Mouse (Mus musculus) gastrocnemius, postnatal 25 days (tissue): Measurements from ENCODE around the gene Adprh. TPM values are rescaled to one million over a fixed set of nuclear protein-coding genes. Genes with fewer than 3 reads are reported as not detected.

ENCODE experiments used
- DNase-seq: peaks from one replicate; pipeline ENCODE4 v3.0.0; 2022
- total RNA-seq, 2 experiments: library from RNA; stranded (reverse); gene quantifications; 1 replicate in 1 of 2; 2 replicates in 1 of 2; pipeline ENCODE4 v1.2.3; 2021

Adprh gene
- total RNA-seq, 2 experiments from 2014 or later, result 16.9 to 19.6 TPM

GRCm38 (mm10) chr16:38395060-38395730 is 57.3 kb downstream of the Adprh start:
- DNase-seq, result no peak

GRCm38 (mm10) chr16:38394191-38394618 is 58.3 kb downstream of the Adprh start:
- no peak for DNase-seq

Other genes starting within 250 kb of the Adprh start
- gene Nr1i2, start 157.9 kb downstream of the Adprh start, total RNA-seq, result not detected
- gene Maats1, start 110.6 kb downstream of the Adprh start, total RNA-seq, result not detected
- gene Cox17, start 105.7 kb downstream of the Adprh start, total RNA-seq, result 100 to 1,000 TPM; 143 to 154 TPM
- gene Gm21987, start 105.7 kb downstream of the Adprh start, total RNA-seq, result not detected
- gene Popdc2, start 90.5 kb downstream of the Adprh start, total RNA-seq, result 10 to 100 TPM; 50.3 to 67.8 TPM
- 1 to 10 TPM; 3.0 to 3.6 TPM for gene Pla1a, start 19.6 kb downstream of the Adprh start, total RNA-seq
- gene Cd80, start 2.9 kb upstream of the Adprh start, total RNA-seq, result under 1 TPM; 0.15 to 0.38 TPM
- gene Timmdc1, start 70.0 kb upstream of the Adprh start, total RNA-seq, result 10 to 100 TPM; 48.4 to 52.2 TPM
- 1 to 10 TPM; 6.2 to 8.1 TPM for gene Poglut1, start 97.6 kb upstream of the Adprh start, total RNA-seq
- 10 to 100 TPM; 17.1 to 18.8 TPM for gene Tmem39a, start 106.0 kb upstream of the Adprh start, total RNA-seq